Mouse (Mus musculus) liver (tissue): Measurements from ENCODE around the gene C1galt1c1.

ENCODE experiments used
- DNase-seq: peaks from one replicate; pipeline ENCODE4 v3.0.0-alpha.2; 2020; ENCODE audit warnings: mixed read lengths

Gene C1galt1c1

DNA sequence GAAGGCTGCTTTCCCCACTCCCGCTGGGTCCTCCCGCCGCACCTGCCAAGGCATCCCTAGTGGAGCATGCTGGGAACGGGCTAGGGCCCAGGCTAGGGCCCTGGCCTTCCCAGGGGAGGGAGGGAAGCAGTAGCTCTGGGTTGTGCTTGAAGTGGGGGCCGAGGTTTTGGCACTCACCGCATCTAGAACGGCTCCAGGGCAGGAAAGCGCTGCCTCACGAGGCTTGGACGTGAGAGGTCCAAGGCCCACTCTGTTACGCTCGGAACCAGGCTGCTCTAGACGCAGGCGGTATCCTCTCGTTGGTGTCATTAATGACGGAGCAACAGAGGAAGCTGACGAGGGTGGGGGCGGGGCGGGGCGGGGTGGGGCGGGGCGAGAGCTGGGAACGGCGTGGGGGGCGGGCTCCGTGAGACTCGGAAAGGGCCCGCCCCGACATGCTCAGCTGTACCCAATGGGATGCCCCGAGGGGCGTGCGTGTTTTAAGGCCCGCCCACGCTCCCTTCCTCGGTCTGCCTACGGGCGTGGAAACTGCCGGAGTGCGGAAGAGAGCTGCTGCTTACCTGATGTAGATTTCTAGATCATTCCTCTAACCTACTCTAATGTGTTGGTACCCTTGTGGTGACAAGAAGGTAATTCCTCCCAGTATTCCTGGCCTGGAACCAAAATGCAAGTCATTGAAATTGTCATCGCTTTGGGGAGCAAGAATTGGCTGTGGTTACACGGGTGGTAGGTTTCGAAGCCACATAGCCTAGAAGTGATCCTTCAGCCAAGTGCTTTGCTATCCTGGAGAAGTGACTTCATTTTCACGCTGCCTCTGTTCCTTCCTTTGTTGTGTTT is at the start of gene C1galt1c1:
TSS of gene C1galt1c1 (minus strand) at position 287 of the 837 bp plus-strand sequence.
- peak; percentile 94 for DNase-seq

DNA sequence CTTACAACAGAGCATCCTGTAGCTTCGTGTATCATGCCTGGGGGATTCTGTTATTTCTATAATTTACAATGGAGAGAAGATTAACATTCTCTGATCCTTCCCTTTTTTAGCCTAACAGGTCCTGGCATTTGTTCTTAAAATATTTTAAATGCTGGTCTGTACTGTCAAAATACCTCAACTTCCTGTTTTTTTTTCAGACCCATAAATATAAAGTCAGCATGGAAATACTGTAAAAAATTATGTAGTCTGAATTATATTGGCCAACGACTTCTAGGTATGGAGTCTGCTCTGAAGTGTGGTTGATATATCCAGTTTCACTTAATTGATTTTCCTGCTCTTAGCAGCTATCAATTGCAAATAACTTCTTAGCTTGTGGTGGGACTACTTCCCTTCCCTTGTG is 47.1 kb upstream of the C1galt1c1 start:
- no peak for DNase-seq

DNA sequence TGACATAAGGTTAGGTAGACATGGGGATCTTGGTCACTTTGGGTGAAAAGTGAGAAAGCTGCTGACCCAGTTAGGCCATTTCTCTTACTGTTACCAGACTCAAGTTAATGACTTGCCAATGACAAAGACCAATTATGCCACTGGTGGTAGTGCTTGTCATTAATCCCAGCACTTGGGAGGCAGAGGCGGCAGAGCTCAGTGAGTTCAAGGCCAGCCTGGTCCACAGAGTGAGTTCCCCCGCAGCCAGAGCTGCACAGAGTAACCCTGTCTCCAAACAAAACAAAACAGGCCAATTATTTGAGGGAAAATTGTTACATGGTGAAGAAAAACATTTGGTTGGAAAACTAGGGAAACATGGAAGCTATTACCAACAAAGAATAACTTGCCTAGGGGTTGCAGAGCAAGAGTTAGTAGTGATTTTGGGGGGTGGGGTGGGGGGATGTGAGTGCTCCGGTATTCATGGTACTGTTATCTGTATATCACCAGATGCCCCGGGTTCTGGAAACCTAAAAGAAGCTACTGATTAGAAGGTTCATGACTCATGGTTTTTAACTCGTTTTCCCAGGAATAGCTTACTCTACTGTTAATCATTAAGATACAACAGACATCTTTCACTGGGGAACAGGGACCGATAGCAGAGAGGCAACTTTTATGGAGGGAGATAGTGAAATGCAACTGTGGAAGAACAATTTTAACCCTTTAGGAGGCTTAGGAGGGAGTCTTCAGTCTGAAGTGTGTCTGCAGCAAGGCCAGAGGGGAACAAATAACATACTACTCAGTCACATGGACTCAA is 34.4 kb upstream of the C1galt1c1 start:
- no peak for DNase-seq

DNA sequence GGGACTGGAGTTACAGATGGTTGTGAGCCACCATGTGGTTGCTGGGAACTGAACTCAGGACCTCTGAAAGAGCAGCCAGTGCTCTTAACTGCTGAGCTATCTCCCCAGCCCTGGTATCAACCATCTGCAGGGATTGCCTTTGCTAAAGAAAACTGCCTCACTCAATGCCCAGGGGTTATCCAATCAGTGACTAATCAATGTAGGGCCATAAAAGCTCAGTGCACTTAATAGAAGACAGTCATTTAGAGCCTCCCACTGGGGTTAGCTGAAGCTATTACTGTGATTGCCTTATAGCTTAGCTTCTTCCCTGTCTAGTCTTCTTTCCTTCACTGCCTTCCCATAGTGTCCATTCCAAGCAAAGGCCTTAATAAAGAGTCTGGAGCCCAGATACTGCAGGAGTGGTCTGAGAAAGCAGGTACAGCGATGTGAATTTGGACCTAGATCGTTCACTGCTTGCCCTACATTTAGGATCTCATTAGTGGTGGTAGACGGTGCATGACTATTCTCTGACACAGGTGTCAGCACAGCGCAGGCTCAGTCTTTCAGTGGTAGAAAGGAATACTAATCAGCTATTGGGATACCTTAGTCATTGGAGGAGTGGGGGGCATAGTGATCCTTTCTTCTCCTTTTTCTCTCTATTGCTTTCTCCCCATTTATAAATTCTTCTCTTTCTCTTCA is 21.5 kb upstream of the C1galt1c1 start:
- no peak for DNase-seq

DNA sequence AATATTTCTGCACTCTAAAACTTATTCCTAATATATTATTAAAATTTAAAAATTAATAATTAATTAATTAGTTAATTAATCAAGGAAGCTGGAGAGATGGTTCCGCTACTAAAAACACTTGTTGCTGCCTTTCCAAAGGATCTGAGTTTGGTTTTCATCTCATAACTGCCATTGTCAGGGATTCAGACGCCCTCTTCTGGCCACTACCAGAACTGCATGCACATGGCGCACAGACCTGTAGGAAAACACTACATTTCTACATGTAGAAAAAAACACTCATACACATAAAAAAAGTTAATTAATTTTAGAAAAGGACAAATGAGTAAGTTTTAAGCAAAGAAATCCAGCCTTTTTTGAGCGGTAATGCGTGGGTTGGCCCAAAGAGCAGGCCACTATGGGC is 19.8 kb upstream of the C1galt1c1 start:
- DNase-seq = peak; percentile 41

DNA sequence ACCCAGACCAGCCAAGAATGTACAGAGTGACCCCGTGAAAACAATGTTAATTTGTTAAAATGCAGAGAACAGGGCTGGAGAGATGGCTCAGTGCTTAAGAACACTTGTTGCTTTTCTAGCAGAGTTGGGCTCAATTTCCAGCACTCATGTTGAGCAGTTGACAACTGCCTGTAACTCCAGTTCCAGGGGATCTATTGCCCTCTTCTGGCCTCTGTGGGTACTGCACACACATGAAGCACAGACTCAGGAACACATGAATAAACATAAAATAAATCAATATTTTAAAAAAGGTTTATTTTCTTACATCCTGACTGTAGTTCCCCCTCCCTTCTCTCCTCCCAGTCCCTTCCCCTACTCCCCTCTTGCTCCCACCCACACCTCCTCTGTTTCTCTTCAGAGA is 18.3 kb upstream of the C1galt1c1 start:
- DNase-seq = peak; percentile 6

DNA sequence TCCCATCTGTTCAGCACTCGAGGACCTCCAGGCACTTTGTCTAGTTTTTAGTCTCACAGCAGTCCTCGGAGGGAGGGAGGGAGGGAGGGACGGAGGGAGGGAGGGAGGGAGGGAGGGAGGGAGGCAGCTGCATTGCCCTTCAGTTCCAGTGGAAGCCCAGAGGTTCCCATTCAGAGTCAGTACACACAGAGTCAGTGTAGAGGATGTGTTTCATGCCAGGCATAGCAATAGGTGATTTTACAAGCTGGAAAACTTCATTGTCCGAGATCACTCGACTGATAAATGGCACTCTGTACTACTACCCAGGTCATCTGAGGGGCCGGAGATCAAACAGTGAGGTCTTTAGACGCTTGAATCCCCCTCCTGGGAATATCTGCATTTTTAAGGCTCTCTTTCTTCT is 16.3 kb upstream of the C1galt1c1 start:
- no peak for DNase-seq

DNA sequence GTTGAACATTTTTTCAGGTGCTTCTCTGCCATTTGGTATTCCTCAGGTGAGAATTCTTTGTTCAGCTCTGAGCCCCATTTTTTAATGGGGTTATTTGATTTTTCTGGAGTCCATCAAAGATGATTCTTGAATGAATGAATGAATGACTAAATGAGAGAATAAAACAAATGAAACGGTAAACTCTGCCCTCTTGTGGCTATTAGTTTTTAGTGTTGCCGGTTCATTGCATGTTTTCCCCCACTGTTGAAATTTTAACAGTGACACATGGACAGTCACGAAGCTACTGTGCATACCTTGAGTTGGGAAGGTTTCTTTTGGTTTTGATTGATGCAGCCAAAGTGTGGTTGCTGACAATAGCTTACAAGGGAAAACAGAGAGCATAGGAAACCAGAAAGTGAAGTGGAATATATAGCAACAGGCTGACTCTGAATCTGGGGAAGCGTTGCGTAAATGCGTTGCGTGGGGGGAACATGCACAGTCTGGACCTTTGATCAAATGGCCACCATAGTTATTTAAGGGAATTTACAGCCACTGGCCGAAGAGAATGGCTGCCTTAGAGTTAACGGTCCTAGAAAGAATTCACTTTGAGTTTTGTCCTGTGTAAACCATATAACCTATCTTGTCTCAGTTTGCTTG is 15.6 kb upstream of the C1galt1c1 start:
- DNase-seq = no peak

DNA sequence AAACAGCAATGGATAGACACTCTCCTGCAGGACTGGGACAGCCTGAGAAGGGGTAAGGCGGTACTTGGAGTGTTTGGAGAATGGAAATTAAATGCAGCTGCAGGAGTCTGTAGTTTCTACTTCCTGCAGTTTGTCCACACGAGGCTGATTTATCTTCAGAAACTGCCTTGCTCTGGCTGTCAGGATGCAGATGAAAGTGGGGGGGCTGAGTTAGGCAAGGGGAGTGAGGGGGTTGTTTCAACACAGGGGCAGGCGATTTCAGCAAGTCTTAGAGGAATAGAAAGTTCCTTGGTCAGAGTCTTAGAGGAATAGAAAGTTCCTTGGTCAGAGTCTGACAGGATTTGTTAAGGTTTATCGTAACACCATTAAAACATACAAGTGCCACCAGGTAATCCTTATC is 7.3 kb upstream of the C1galt1c1 start:
- DNase-seq = no peak

DNA sequence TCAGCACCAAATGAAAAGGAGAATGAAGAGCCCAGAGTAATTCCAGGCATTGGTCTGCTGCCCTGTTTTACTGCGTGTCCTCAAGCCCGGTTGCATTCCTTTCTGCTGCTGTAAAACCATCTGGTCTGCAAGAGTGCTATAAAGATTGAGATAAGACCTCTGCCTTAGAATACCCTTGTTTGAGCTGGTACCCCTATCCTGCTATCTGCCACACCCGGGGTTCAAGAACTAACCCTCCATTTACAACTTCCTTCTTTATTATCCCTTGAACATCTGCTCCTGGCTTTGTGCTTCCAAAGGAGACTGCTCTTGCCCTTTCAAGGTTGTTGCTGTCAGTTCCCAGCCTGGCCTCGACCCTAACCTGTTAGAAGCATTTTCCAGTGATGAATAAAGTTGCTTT is 6.5 kb upstream of the C1galt1c1 start:
- DNase-seq = no peak

DNA sequence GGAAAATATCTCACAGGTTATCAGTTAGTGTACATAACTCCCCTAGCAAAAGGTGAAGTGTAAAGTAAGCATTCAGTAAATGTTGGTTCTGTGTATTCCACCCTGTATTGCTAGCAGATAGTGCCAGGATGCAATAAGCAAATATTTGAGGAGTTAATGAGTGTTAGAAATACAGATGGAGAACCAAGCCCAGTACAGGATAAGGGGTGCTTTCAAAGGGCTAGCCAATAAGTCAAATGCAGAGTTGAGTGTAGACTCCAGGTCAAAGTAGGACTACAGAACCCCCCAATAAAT is 698 bp upstream of the C1galt1c1 start:
- DNase-seq = no peak

DNA sequence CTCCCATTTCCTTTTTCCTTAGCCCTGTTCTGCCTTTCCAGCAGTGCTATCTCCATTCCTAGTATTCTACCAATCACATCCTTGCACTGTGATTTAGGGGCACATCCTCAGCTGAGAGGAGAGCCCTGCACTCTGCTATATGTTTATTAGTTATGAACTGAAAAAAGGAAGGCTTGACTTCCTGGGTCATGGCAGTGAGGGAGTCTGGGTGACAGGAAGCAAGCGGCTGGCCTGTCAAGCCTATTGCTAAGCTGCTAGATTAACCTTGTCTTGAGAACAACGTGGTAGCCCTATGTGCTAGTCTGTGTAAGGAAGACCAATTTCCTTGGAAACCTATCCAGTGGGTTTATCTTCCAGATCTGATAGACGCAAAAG is 33.9 kb downstream of the C1galt1c1 start:
- peak; percentile 9 for DNase-seq

DNA sequence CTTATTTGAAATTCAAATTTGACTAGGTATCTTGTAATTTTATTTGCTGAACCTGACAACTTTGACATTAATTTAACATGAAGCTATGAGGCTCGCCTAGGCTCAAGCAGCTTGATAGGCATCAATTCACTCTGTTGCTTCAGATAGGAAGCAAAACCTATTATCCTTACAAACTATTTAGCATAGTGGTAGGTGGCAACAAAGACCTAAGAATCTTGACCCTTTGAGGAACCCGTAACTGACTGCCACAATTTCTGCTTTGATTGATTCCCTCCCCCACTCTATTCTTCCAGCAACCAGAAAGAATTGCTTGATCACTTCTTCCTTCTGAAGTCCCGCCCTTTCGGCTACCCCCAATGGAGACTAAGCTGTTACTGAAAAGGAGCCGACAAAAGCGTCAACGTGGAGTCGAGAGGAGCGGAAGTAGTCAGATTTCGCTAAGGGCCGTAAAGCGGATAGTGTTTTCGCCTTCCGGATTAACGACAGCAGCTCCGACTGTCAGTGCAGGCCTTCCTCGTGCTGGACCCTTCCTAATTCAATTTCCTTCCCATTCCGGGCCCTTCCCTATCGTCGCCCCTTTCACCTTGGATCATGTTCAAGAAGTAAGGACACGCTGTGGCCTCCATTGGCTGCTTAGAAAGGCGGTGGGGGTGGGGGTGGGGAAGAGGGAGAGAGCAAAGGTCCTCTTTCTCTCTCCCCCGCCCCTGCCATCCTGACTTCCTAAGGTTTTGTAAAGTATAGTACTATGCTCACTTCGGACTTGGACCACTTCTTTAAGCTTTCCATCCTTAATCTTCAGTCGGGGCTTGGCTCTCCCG is 34.5 kb downstream of the C1galt1c1 start, which contains the start of gene Mcts1:
TSS of gene Mcts1 (plus strand) at position 402 of the 818 bp plus-strand sequence.
- DNase-seq = peak; percentile 66

DNA sequence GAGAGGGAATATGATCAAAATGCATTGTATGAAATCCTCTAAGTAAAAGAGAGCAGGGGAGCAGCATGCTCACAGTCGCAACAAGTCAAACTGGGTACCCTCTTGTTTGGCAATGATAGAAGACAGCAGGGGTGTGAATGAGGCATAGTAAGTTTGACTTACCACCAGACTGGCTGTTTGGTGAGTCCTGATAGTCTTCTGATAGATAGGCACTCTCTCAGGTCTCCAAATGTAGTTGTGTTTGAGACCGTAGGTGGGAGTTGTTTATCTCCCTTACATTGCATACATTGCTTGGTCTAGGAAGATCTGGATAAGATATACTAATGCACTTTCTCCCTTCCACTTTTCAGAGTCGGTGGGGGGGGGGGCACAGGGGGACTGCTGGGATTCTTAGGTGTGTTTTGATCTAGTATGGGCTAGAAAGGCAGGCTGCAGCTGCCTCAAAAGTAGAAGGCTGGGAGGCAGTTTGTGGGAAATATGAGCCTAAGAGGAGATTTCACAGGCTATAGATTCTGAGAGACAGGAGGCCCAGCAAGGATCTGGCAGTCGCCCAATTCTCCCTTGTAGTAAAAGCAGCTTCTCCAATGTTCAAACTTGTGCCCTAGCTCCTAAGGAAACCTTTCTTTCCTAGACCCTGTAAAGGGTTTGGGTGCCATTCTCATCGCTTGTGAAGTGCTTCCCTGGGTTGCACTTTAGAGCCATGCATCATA is 41.6 kb downstream of the C1galt1c1 start:
- peak; percentile 35 for DNase-seq

DNA sequence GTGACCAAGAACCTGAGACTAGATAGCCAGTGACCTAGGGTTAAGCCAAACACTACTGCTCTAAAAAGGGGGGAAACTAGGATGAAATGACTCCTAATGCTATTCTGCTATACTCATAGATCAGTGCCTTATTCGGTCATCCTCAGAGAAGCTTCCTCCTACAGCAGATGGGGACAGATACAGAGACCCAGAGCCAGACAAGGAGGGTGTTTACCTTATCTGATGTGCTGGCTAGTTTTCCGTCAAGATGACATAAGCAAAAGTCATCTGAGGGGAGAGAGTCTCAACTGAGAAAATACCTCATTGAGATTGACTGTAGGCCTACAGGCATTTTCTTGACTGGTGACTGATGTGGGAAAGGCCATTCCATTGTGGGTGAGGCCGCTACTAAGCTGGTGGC is 43.1 kb downstream of the C1galt1c1 start:
- no peak for DNase-seq

DNA sequence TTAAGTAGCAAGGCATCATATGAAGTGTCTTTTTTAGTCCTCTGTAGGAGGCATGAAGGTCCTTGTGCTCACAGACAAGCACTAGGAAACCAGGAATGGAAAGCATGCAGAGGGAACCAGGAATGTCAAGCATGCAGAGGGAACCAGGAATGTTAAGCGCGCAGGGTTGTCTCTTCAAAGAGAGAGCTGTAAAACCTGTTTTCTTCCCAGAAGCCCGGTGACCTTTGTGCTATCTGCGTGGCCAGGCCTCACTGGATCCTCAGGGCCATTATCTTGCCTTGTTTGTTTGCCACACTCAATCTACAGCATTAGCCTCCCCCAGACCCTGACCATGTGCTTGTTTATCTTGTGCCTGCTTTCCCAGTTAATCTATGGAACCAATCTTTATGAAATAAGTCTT is 45.1 kb downstream of the C1galt1c1 start:
- DNase-seq = peak; percentile 58

DNA sequence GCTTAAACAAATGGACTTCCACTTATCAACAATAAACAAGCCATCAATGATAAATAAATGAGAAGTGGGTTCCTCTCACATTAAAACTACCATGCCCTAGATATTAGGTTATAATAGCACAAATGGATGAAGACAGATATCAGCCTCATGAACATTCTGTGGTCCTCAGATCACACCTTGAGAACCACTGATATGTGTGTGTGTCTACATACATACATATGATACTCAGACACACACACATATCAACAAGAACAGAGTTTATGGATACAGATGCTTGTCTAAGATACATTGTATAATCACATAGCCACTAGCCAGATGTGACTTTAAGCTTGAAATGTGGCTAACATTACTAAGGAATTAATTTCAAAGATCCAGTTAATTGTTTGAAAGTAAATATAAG is 51.6 kb downstream of the C1galt1c1 start:
- no peak for DNase-seq

DNA sequence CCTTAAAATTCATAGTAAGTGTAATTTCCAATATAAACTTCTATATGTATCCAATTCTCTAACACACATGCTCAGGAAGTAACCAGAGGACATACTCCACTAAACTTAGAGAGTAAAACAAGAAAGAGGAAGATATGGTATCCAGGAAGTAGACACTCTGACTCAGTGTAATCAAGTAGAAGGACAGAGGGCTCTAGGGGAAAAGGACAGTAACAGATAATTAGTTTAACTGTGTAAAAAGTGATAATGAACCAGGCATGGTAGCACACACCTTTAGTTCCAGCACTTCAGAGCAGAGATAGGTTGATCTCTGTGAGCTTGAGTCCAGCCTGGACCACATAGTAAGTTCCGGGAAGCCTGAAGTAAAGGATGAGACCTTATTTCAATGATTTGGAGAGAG is 53.7 kb downstream of the C1galt1c1 start:
- no peak for DNase-seq
